Mouse (Mus musculus): ENCODE measurements at regions not wholly inside any gene's neighbourhood (a gene's known extent, or its start where the extent isn't known, plus 50 kb on each side); places are given as distances from the start of the nearest gene placed in this dataset.
"Not testable (repeated sequence)": the region's sequence is repeated elsewhere in the genome, so short reads cannot be mapped to it uniquely, and the experiment has no call there.

- Histone ChIP-seq H3K4me2 (no peak overlapping the region), H3K27ac (replicated peaks) (no peak overlapping the region), H3K27me3 (replicated peaks) (no peaks in the 10 kb centered on the region), H3K4me1 (no peaks in the 10 kb centered on the region), H3K9me3 (no peaks in the 10 kb centered on the region), H3K36me3 (no peaks in the 10 kb centered on the region), H3K9ac (no peak overlapping the region), H3K4me3 (no peak overlapping the region)
- WGBS: 81% methylated on average over 1 of the region's 1 CpGs
- ATAC-seq (ENCODE audit: extremely low read depth, insufficient number of reproducible peaks, low FRiP score, low TSS enrichment): no peak
Measured at GRCm38 (mm10) chr1:149289725-149290124, 671.4 kb downstream of the Pla2g4a start.

GRCm38 (mm10) chr1:149274932-149275331, 686.2 kb downstream of the Pla2g4a start:
- no peaks in the 10 kb centered on the region for H3K36me3 ChIP-seq
- no peak overlapping the region for H3K9ac ChIP-seq
- H3K4me1 ChIP-seq: no peaks in the 10 kb centered on the region
- no peak overlapping the region for H3K4me3 ChIP-seq
- H3K27ac ChIP-seq (replicated peaks): no peak overlapping the region
- no peaks in the 10 kb centered on the region for H3K27me3 ChIP-seq (replicated peaks)
- no peak for ATAC-seq (ENCODE audit: extremely low read depth, insufficient number of reproducible peaks, low FRiP score, low TSS enrichment)
- H3K4me2 ChIP-seq: no peak overlapping the region
- no peaks in the 10 kb centered on the region for H3K9me3 ChIP-seq
- 61% methylated on average over 1 of the region's 1 CpGs for WGBS

- WGBS: 73% methylated on average over 3 of the region's 3 CpGs
- no peak for ATAC-seq (ENCODE audit: extremely low read depth, insufficient number of reproducible peaks, low FRiP score, low TSS enrichment)
- H3K36me3 ChIP-seq: no peaks in the 10 kb centered on the region
- H3K9ac ChIP-seq: no peak overlapping the region
- H3K4me1 ChIP-seq: no peaks in the 10 kb centered on the region
- H3K9me3 ChIP-seq: no peaks in the 10 kb centered on the region
- H3K27me3 ChIP-seq (replicated peaks): no peaks in the 10 kb centered on the region
- H3K4me3 ChIP-seq: no peak overlapping the region
- H3K4me2 ChIP-seq: no peak overlapping the region
- no peak overlapping the region for H3K27ac ChIP-seq (replicated peaks)
Measured at GRCm38 (mm10) chr1:149256866-149257265, 704.2 kb downstream of the Pla2g4a start.

- Histone ChIP-seq H3K27ac (replicated peaks) (no peak overlapping the region), H3K27me3 (replicated peaks) (no peaks in the 10 kb centered on the region), H3K4me2 (no peak overlapping the region), H3K36me3 (no peaks in the 10 kb centered on the region), H3K9ac (no peak overlapping the region), H3K9me3 (no peaks in the 10 kb centered on the region), H3K4me1 (no peaks in the 10 kb centered on the region), H3K4me3 (no peak overlapping the region)
- no peak for ATAC-seq (ENCODE audit: extremely low read depth, insufficient number of reproducible peaks, low FRiP score, low TSS enrichment)
- 42% methylated on average over 4 of the region's 4 CpGs for WGBS
Measured at GRCm38 (mm10) chr1:149254141-149254540, 706.9 kb downstream of the Pla2g4a start.

- Histone ChIP-seq H3K4me3 (no peak overlapping the region), H3K27ac (replicated peaks) (no peak overlapping the region), H3K36me3 (no peaks in the 10 kb centered on the region), H3K4me2 (no peak overlapping the region), H3K4me1 (no peaks in the 10 kb centered on the region), H3K9me3 (no peaks in the 10 kb centered on the region), H3K27me3 (replicated peaks) (no peaks in the 10 kb centered on the region), H3K9ac (no peak overlapping the region)
- WGBS: 52% methylated on average over 1 of the region's 1 CpGs
- ATAC-seq (ENCODE audit: extremely low read depth, insufficient number of reproducible peaks, low FRiP score, low TSS enrichment): no peak
Measured at GRCm38 (mm10) chr1:149238329-149239015, 722.6 kb downstream of the Pla2g4a start.

- not testable (repeated sequence) for H3K4me3 ChIP-seq; H3K9me3 ChIP-seq; H3K27ac ChIP-seq (replicated peaks); H3K4me1 ChIP-seq; H3K4me2 ChIP-seq; H3K36me3 ChIP-seq; H3K9ac ChIP-seq; ATAC-seq (ENCODE audit: extremely low read depth, insufficient number of reproducible peaks, low FRiP score, low TSS enrichment); H3K27me3 ChIP-seq (replicated peaks)
- 78% methylated on average over 1 of the region's 1 CpGs for WGBS
Measured at GRCm38 (mm10) chr1:149227170-149227569, 733.9 kb downstream of the Pla2g4a start.

GRCm38 (mm10) chr1:149226400-149226799, 734.7 kb downstream of the Pla2g4a start:
- H3K4me2 ChIP-seq: no peak overlapping the region

GRCm38 (mm10) chr1:149202631-149203030, 758.5 kb downstream of the Pla2g4a start:
- no peak overlapping the region for H3K27ac ChIP-seq (replicated peaks)
- H3K9ac ChIP-seq: no peak overlapping the region
- no peaks in the 10 kb centered on the region for H3K27me3 ChIP-seq (replicated peaks)
- no peaks in the 10 kb centered on the region for H3K4me1 ChIP-seq
- WGBS: 82% methylated on average over 1 of the region's 1 CpGs
- no peak overlapping the region for H3K4me2 ChIP-seq
- no peaks in the 10 kb centered on the region for H3K36me3 ChIP-seq
- no peak for ATAC-seq (ENCODE audit: extremely low read depth, insufficient number of reproducible peaks, low FRiP score, low TSS enrichment)
- no peaks in the 10 kb centered on the region for H3K9me3 ChIP-seq
- no peak overlapping the region for H3K4me3 ChIP-seq

More at GRCm38 (mm10) chr1:149226400-149226799, 734.7 kb downstream of the Pla2g4a start:
- H3K4me3 ChIP-seq: no peak overlapping the region
- no peak overlapping the region for H3K27ac ChIP-seq (replicated peaks)
- H3K4me1 ChIP-seq: no peaks in the 10 kb centered on the region
- no peaks in the 10 kb centered on the region for H3K9me3 ChIP-seq
- no peaks in the 10 kb centered on the region for H3K36me3 ChIP-seq
- H3K9ac ChIP-seq: no peak overlapping the region
- H3K27me3 ChIP-seq (replicated peaks): no peaks in the 10 kb centered on the region
- ATAC-seq (ENCODE audit: extremely low read depth, insufficient number of reproducible peaks, low FRiP score, low TSS enrichment): no peak

- 71% methylated on average over 2 of the region's 2 CpGs for WGBS
- H3K9me3 ChIP-seq: no peaks in the 10 kb centered on the region
Measured at GRCm38 (mm10) chr1:149199284-149199683, 761.8 kb downstream of the Pla2g4a start.

GRCm38 (mm10) chr1:149198854-149199253, 762.2 kb downstream of the Pla2g4a start:
- ATAC-seq (ENCODE audit: extremely low read depth, insufficient number of reproducible peaks, low FRiP score, low TSS enrichment): no peak
- H3K4me2 ChIP-seq: no peak overlapping the region
- no peaks in the 10 kb centered on the region for H3K4me1 ChIP-seq

More at GRCm38 (mm10) chr1:149199284-149199683, 761.8 kb downstream of the Pla2g4a start:
- Histone ChIP-seq H3K4me1 (no peaks in the 10 kb centered on the region), H3K36me3 (no peaks in the 10 kb centered on the region), H3K4me2 (no peak overlapping the region), H3K27me3 (replicated peaks) (no peaks in the 10 kb centered on the region), H3K27ac (replicated peaks) (no peak overlapping the region), H3K9ac (no peak overlapping the region), H3K4me3 (no peak overlapping the region)
- ATAC-seq (ENCODE audit: extremely low read depth, insufficient number of reproducible peaks, low FRiP score, low TSS enrichment): no peak

More at GRCm38 (mm10) chr1:149198854-149199253, 762.2 kb downstream of the Pla2g4a start:
- no peak overlapping the region for H3K9ac ChIP-seq
- no peak overlapping the region for H3K27ac ChIP-seq (replicated peaks)
- no peaks in the 10 kb centered on the region for H3K9me3 ChIP-seq
- no peak overlapping the region for H3K4me3 ChIP-seq
- H3K36me3 ChIP-seq: no peaks in the 10 kb centered on the region
- no peaks in the 10 kb centered on the region for H3K27me3 ChIP-seq (replicated peaks)
- 61% methylated on average over 4 of the region's 4 CpGs for WGBS
